Mouse (Mus musculus): ENCODE data around the gene Arl4a.

Arl4a gene

GRCm38 (mm10) chr12:39959166-39959565 is 78.7 kb downstream of the Arl4a start:
- no peak for DNase-seq (ENCODE audit: low read depth, low spot score)

GRCm38 (mm10) chr12:39957931-39958671 is 79.7 kb downstream of the Arl4a start:
- DNase-seq (ENCODE audit: low read depth, low spot score), result peak; percentile 73

- peak; percentile 74 for DNase-seq (ENCODE audit: low read depth, low spot score)
These were observed 81.4 kb downstream of the Arl4a start for GRCm38 (mm10) chr12:39956396-39956795.
